Mouse (Mus musculus) gastrocnemius, postnatal 25 days (tissue): ENCODE measurements around the gene Sos1. TPM values are rescaled to one million over a fixed set of nuclear protein-coding genes. Genes with fewer than 3 reads are reported as not detected.

Experiments used
- DNase-seq: peaks from one replicate; pipeline ENCODE4 v3.0.0; 2022
- total RNA-seq, 2 experiments: library from RNA; stranded (reverse); gene quantifications; 1 replicate in 1 of 2; 2 replicates in 1 of 2; pipeline ENCODE4 v1.2.3; 2021

The Sos1 gene
- total RNA-seq, 2 experiments from 2014 or later: 12.8 to 14.7 TPM

- no peak for DNase-seq
Measured at GRCm38 (mm10) chr17:80493891-80494290, 13.6 kb upstream of the Sos1 start.

GRCm38 (mm10) chr17:80492811-80493210 lies 12.6 kb upstream of the Sos1 start:
- DNase-seq: no peak

- no peak for DNase-seq
Measured at GRCm38 (mm10) chr17:80492274-80492673, 12.0 kb upstream of the Sos1 start.

DNA sequence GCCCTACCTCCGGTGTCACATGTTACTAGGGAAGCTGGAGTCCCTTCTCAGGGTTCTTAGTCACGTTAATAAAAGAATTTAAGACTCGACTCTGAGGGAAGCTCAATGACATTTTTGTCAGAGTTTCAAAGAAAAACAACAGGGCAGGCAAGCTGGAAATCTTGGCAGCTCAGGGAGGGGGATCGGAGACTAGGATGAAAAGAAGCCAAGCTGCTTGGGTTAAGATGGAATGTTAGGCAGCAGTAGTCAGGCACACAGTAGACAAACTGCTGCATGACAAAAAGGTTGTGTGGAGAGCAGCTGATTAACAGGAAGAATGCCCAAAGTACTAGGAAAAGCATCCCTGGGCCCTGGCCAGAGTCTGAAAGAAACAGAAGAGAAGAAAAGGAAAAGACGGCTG lies 9.9 kb upstream of the Sos1 start:
- no peak for DNase-seq

- no peak for DNase-seq
Measured at GRCm38 (mm10) chr17:80488918-80489317, 8.7 kb upstream of the Sos1 start.

GRCm38 (mm10) chr17:80485160-80485559 lies 4.9 kb upstream of the Sos1 start:
- no peak for DNase-seq

DNA sequence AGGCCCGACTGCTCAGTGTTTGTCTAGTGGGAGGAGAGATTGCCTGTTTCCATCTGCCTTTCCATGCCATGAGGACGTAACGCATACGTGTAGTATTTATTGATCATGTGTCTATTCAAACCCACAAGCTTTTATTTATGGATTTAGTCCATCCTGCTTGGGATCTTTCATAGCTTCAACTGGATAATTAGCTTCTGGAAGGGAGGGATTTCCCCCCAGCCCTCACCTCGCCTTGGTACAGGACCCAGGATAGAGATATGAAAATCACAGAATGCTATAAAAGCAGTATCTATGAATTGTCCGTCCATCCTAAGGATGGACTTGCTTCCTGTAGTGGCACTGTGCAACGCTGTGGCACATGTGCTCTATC lies 587 bp upstream of the Sos1 start:
- no peak for DNase-seq

DNA sequence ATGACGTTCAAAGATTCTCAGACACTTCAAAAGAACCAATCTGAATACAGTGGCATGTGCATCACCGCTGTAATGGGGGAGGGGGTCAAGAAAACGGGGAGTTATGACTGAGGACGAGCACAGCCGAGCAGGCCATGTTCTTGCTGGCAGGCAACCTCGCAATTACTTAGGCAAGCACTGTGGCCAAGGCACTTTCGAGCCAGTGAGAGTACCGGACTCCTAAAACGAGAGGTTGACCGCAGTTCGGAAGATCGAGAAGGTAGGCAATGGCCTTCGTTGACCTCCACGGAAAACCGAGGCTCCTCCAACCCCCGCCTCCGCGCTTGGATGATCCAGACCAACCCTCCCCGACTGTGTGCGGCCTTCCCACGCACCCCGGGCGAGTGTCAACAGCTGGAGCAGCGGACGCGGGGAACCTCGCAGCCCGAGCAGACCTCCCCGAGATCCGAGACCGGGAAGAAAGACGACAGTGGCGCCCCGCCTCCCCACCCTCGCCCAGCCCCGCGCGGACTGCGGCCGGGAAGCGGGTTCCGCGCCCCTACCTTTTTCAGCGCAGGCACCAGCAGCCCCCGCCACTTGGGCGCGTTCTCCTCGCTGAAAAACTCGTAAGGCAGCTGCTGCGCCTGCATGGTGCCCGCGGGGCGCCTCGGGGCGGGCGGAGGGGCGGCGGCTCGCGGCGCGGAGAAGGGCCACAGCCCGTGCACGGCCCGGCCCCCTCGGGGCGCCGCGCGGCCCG lies 790 bp downstream of the Sos1 start:
- DNase-seq: peak; percentile 56

GRCm38 (mm10) chr17:80477679-80478078 lies 2.6 kb downstream of the Sos1 start:
- no peak for DNase-seq

- no peak for DNase-seq
Measured at GRCm38 (mm10) chr17:80476496-80476895, 3.8 kb downstream of the Sos1 start.

- DNase-seq: no peak
Measured at GRCm38 (mm10) chr17:80471056-80471802, 9.0 kb downstream of the Sos1 start.

- peak; percentile 15 for DNase-seq
Measured at GRCm38 (mm10) chr17:80468417-80468894, 11.8 kb downstream of the Sos1 start.

DNA sequence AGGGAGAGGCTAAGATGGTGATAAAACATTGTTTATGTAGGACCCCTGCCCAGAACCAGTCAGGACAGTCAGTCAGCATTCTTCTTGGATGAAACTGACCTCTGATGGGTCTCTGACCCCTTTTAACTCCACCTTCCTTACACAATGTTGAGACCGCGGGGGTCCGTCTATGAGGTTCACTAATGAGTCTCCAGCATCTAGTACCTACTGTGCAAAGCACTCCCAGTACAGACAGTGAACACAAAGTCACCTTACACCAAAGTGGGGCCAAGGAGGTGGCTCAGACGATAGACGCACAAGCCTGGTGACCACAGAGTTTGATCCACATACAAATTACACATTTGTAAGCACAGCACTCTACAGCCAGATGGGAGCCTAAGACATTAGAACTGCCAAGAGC lies 20.0 kb downstream of the Sos1 start:
- no peak for DNase-seq

DNA sequence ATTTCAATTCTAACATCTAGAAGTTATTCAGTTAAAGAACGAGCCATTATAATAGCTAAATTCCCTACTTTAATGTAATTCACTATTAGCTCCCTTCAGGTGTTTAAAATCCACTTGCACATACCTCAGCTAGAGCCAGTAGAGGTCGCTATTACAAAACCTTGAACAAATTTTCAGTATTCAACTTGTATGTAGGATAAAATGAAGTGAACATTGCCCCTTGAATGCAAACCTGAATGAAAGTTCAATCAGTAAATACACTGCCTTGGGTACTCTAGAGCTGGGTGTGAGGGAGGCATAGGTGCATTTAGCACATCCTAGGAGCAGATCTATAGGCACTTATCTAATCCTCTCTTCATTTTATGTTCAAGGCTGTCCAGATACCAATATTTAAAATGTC lies 24.6 kb downstream of the Sos1 start:
- no peak for DNase-seq

DNA sequence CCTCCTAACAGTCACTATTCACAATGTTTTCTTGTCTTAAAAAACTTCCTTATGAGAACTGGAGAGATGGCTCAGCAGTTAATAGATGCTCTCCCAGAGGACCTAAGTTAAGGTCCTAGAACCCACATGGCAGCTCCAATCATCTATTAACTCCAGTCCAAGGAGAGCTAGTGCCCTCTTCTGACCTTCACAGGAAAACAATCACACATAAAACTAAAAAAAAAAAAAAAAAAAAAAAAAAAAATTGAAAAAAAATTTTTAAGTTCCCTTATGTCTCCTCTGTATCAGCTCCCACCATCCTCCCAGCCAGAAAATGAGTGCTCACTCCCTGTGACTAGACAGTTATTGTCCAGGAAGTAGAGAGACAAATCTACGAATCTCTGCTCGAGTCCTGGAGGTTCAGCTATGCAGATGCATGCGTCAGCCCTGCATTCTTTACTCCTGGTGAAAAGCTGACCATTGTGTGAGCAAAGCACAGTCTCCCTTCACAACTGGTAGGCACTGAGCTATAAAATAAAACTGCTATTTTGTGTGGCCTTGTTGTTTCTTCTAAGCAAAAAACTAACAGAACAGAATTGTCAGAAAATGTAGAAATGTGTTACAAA lies 29.7 kb downstream of the Sos1 start:
- DNase-seq: no peak

- DNase-seq: no peak
Measured at GRCm38 (mm10) chr17:80446470-80446869, 33.8 kb downstream of the Sos1 start.

DNA sequence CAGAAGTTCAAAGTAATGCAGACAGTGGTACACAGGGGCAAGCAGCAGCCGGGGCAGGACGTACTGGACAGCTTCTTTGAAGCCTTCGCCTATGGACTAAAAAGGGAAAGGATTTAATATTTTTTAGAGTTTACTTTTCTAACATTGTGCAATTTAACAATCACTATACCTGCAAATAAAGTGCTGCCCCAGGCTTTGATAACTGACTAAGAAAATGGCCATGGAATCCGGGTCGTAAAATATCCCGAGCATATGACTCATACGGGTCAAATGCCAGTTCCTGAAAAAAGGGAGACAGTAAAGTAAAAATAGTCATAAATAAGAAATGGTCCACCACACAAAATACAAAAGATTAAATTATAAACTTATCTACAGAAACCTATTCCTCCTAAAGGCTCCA lies 34.8 kb downstream of the Sos1 start:
- no peak for DNase-seq

DNA sequence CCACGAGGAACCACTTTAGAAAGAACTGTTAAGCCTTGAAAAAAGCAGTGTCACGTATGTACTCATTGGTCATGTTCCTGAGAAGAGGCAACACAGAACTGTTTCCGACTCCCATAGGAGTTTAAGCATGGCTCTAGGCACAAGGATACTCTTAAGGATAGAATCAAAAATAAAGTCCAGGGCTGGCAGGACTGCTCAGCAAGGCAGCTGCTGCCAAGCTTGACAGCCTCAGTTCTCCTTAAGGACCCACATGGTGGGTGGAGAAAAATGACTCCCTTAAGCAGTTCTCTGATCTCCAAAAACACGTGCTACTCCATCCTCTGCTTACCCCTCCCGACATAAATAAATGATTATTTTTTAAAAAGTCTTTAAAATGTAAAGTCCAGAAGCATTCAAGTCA lies 44.6 kb downstream of the Sos1 start:
- no peak for DNase-seq

- DNase-seq: no peak
Measured at GRCm38 (mm10) chr17:80434430-80434829, 45.8 kb downstream of the Sos1 start.

- DNase-seq: no peak
Measured at GRCm38 (mm10) chr17:80431997-80432396, 48.3 kb downstream of the Sos1 start.

DNA sequence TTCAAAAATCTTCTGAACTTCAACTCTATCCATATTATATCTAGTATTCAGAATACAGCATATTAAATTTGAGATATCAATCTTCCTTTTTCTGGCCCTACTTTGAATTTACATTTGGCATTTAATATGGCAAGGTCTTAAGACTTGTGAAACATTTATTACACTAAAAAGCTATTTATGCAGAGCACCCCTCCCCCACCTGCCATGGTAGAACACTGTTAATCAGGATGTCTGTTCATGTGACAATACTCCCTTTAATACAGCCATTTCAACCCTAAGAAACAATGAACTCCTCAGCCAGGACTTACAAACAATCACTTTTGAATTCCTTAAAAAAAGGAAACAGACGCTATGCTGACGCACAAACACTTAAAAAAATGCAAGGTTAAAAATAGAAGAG lies 52.3 kb downstream of the Sos1 start:
- no peak for DNase-seq

GRCm38 (mm10) chr17:80426901-80427300 lies 53.4 kb downstream of the Sos1 start:
- no peak for DNase-seq

- no peak for DNase-seq
Measured at GRCm38 (mm10) chr17:80426171-80426570, 54.1 kb downstream of the Sos1 start.
